Mouse (Mus musculus) retina, postnatal 1 day (tissue): ENCODE measurements around the gene Igf1.

Experiments
- DNase-seq: peaks from one replicate; pipeline ENCODE4 v3.0.0-alpha.2; 2012

Igf1 gene

GRCm38 (mm10) chr10:87898826-87899225 lies 40.8 kb downstream of the Igf1 start:
- no peak for DNase-seq

GRCm38 (mm10) chr10:87901916-87902315 lies 43.9 kb downstream of the Igf1 start:
- no peak for DNase-seq

GRCm38 (mm10) chr10:87904324-87904723 lies 46.3 kb downstream of the Igf1 start:
- DNase-seq = no peak

- DNase-seq = no peak
Measured at GRCm38 (mm10) chr10:87905087-87905486, 47.0 kb downstream of the Igf1 start.

- no peak for DNase-seq
Measured at GRCm38 (mm10) chr10:87906121-87906520, 48.1 kb downstream of the Igf1 start.

GRCm38 (mm10) chr10:87906757-87907307 lies 48.8 kb downstream of the Igf1 start:
- DNase-seq = no peak

GRCm38 (mm10) chr10:87913852-87914251 lies 55.8 kb downstream of the Igf1 start:
- DNase-seq = no peak

GRCm38 (mm10) chr10:87914932-87915331 lies 56.9 kb downstream of the Igf1 start:
- no peak for DNase-seq

- DNase-seq = no peak
Measured at GRCm38 (mm10) chr10:87915782-87916181, 57.7 kb downstream of the Igf1 start.

- DNase-seq = no peak
Measured at GRCm38 (mm10) chr10:87922263-87922662, 64.2 kb downstream of the Igf1 start.

GRCm38 (mm10) chr10:87926564-87926963 lies 68.5 kb downstream of the Igf1 start:
- DNase-seq = peak; percentile 49

- DNase-seq = peak; percentile 97
Measured at GRCm38 (mm10) chr10:87927131-87927609, 69.1 kb downstream of the Igf1 start.

- DNase-seq = peak; percentile 86
Measured at GRCm38 (mm10) chr10:87948192-87948591, 90.1 kb downstream of the Igf1 start.

- peak; percentile 7 for DNase-seq
Measured at GRCm38 (mm10) chr10:87971536-87971935, 113.5 kb downstream of the Igf1 start.

GRCm38 (mm10) chr10:87973911-87974631 lies 116.0 kb downstream of the Igf1 start:
- DNase-seq = no peak

- no peak for DNase-seq
Measured at GRCm38 (mm10) chr10:87985375-87985774, 127.3 kb downstream of the Igf1 start.

GRCm38 (mm10) chr10:87986201-87986600 lies 128.1 kb downstream of the Igf1 start:
- no peak for DNase-seq
